Mouse (Mus musculus): ENCODE measurements around the gene Otulin. TPM values are rescaled to one million over a fixed set of nuclear protein-coding genes. Genes with fewer than 3 reads are reported as not detected.

The Otulin gene
- polyA plus RNA-seq, 1 experiment from 2014 or later: 28.3 TPM

- Histone ChIP-seq H3K27ac (peak overlapping the region; percentile 49; the same call in 1 of the 2 replicates), H3K36me3 (peaks cover 46% of the 10 kb centered on the region), H3K4me1 (peaks cover 19% of the 10 kb centered on the region), H3K4me3 (no peak overlapping the region), H3K9me3 (no peaks in the 10 kb centered on the region), H3K27me3 (ENCODE audit: insufficient read depth, poor library complexity, severe bottlenecking) (no peaks in the 10 kb centered on the region)
- DNase-seq (ENCODE audit: low spot score): no peak
- whole genome bisulfite sequencing: 50% methylated on average over 3 of the region's 3 CpGs
Measured at GRCm38 (mm10) chr15:27596463-27597140, 33.9 kb downstream of the Otulin start.

- peaks cover 52% of the 10 kb centered on the region for H3K36me3 ChIP-seq
- no peaks in the 10 kb centered on the region for H3K9me3 ChIP-seq
- H3K4me1 ChIP-seq: peaks cover 19% of the 10 kb centered on the region
- no peaks in the 10 kb centered on the region for H3K27me3 ChIP-seq (ENCODE audit: insufficient read depth, poor library complexity, severe bottlenecking)
- H3K27ac ChIP-seq: peak overlapping the region; percentile 78
- 53% methylated on average over 8 of the region's 8 CpGs for WGBS
- H3K4me3 ChIP-seq: no peak overlapping the region
- no peak for DNase-seq (ENCODE audit: low spot score)
Measured at GRCm38 (mm10) chr15:27595560-27595959, 34.9 kb downstream of the Otulin start.

- peaks cover 52% of the 10 kb centered on the region for H3K36me3 ChIP-seq
- H3K27me3 ChIP-seq (ENCODE audit: insufficient read depth, poor library complexity, severe bottlenecking): no peaks in the 10 kb centered on the region
- H3K4me3 ChIP-seq: no peak overlapping the region
- H3K9me3 ChIP-seq: no peaks in the 10 kb centered on the region
- peak overlapping the region; percentile 78 for H3K27ac ChIP-seq
- DNase-seq (ENCODE audit: low spot score): no peak
- 46% methylated on average over 4 of the region's 4 CpGs for WGBS
- H3K4me1 ChIP-seq: peaks cover 19% of the 10 kb centered on the region
Measured at GRCm38 (mm10) chr15:27594973-27595372, 35.5 kb downstream of the Otulin start.

GRCm38 (mm10) chr15:27593717-27594116 lies 36.8 kb downstream of the Otulin start:
- Histone ChIP-seq H3K27ac (no peak overlapping the region), H3K9me3 (no peaks in the 10 kb centered on the region), H3K36me3 (peaks cover 48% of the 10 kb centered on the region), H3K27me3 (ENCODE audit: insufficient read depth, poor library complexity, severe bottlenecking) (no peaks in the 10 kb centered on the region), H3K4me1 (peaks cover 19% of the 10 kb centered on the region), H3K4me3 (no peak overlapping the region)
- WGBS: 83% methylated on average over 13 of the region's 13 CpGs
- DNase-seq (ENCODE audit: low spot score): no peak

- DNase-seq (ENCODE audit: low spot score): no peak
- Histone ChIP-seq H3K4me1 (peaks cover 19% of the 10 kb centered on the region), H3K9me3 (no peaks in the 10 kb centered on the region), H3K36me3 (peaks cover 46% of the 10 kb centered on the region), H3K4me3 (no peak overlapping the region), H3K27me3 (ENCODE audit: insufficient read depth, poor library complexity, severe bottlenecking) (no peaks in the 10 kb centered on the region), H3K27ac (no peak overlapping the region)
- 86% methylated on average over 19 of the region's 19 CpGs for WGBS
Measured at GRCm38 (mm10) chr15:27592620-27593320, 37.7 kb downstream of the Otulin start.

- Histone ChIP-seq H3K27ac (no peak overlapping the region), H3K9me3 (no peaks in the 10 kb centered on the region), H3K4me3 (no peak overlapping the region), H3K27me3 (ENCODE audit: insufficient read depth, poor library complexity, severe bottlenecking) (no peaks in the 10 kb centered on the region), H3K36me3 (peaks cover 46% of the 10 kb centered on the region), H3K4me1 (peaks cover 10% of the 10 kb centered on the region)
- DNase-seq (ENCODE audit: low spot score): no peak
- WGBS: 94% methylated on average over 9 of the region's 9 CpGs
Measured at GRCm38 (mm10) chr15:27590812-27591211, 39.7 kb downstream of the Otulin start.

- no peak overlapping the region for H3K27ac ChIP-seq
- H3K36me3 ChIP-seq: peaks cover 38% of the 10 kb centered on the region
- no peaks in the 10 kb centered on the region for H3K27me3 ChIP-seq (ENCODE audit: insufficient read depth, poor library complexity, severe bottlenecking)
- H3K9me3 ChIP-seq: no peaks in the 10 kb centered on the region
- 82% methylated on average over 14 of the region's 14 CpGs for WGBS
- H3K4me3 ChIP-seq: no peak overlapping the region
- no peaks in the 10 kb centered on the region for H3K4me1 ChIP-seq
- DNase-seq (ENCODE audit: low spot score): no peak
Measured at GRCm38 (mm10) chr15:27588087-27588826, 42.2 kb downstream of the Otulin start.

GRCm38 (mm10) chr15:27586093-27586480 lies 44.4 kb downstream of the Otulin start:
- Histone ChIP-seq H3K4me1 (peaks cover 8% of the 10 kb centered on the region), H3K36me3 (peaks cover 28% of the 10 kb centered on the region), H3K27ac (no peak overlapping the region), H3K9me3 (no peaks in the 10 kb centered on the region), H3K27me3 (ENCODE audit: insufficient read depth, poor library complexity, severe bottlenecking) (no peaks in the 10 kb centered on the region), H3K4me3 (no peak overlapping the region)
- DNase-seq (ENCODE audit: low spot score): no peak
- 89% methylated on average over 5 of the region's 5 CpGs for WGBS

GRCm38 (mm10) chr15:27585466-27586092 lies 44.9 kb downstream of the Otulin start:
- H3K27me3 ChIP-seq (ENCODE audit: insufficient read depth, poor library complexity, severe bottlenecking): no peaks in the 10 kb centered on the region
- DNase-seq (ENCODE audit: low spot score): no peak
- H3K9me3 ChIP-seq: no peaks in the 10 kb centered on the region
- H3K4me3 ChIP-seq: no peak overlapping the region
- peaks cover 9% of the 10 kb centered on the region for H3K4me1 ChIP-seq
- WGBS: 81% methylated on average over 4 of the region's 4 CpGs
- H3K36me3 ChIP-seq: peaks cover 23% of the 10 kb centered on the region
- no peak overlapping the region for H3K27ac ChIP-seq

- peaks cover 16% of the 10 kb centered on the region; the same call in 1 of the 2 replicates for H3K36me3 ChIP-seq
- no peak overlapping the region for H3K4me3 ChIP-seq
- H3K27me3 ChIP-seq (ENCODE audit: insufficient read depth, poor library complexity, severe bottlenecking): no peaks in the 10 kb centered on the region
- no peaks in the 10 kb centered on the region for H3K9me3 ChIP-seq
- WGBS: 93% methylated on average over 6 of the region's 6 CpGs
- no peak overlapping the region for H3K27ac ChIP-seq
- no peak for DNase-seq (ENCODE audit: low spot score)
- H3K4me1 ChIP-seq: peaks cover 9% of the 10 kb centered on the region
Measured at GRCm38 (mm10) chr15:27583620-27584019, 46.9 kb downstream of the Otulin start.

- H3K27ac ChIP-seq: no peak overlapping the region
- no peaks in the 10 kb centered on the region for H3K9me3 ChIP-seq
- no peak for DNase-seq (ENCODE audit: low spot score)
- H3K36me3 ChIP-seq: peaks cover 16% of the 10 kb centered on the region; the same call in 1 of the 2 replicates
- peaks cover 9% of the 10 kb centered on the region for H3K4me1 ChIP-seq
- 69% methylated on average over 4 of the region's 4 CpGs for WGBS
- no peak overlapping the region for H3K4me3 ChIP-seq
- no peaks in the 10 kb centered on the region for H3K27me3 ChIP-seq (ENCODE audit: insufficient read depth, poor library complexity, severe bottlenecking)
Measured at GRCm38 (mm10) chr15:27583042-27583441, 47.5 kb downstream of the Otulin start.

GRCm38 (mm10) chr15:27582428-27582827 lies 48.1 kb downstream of the Otulin start:
- no peak overlapping the region for H3K27ac ChIP-seq
- H3K9me3 ChIP-seq: no peaks in the 10 kb centered on the region
- H3K27me3 ChIP-seq (ENCODE audit: insufficient read depth, poor library complexity, severe bottlenecking): no peaks in the 10 kb centered on the region
- WGBS: 91% methylated on average over 3 of the region's 3 CpGs
- H3K36me3 ChIP-seq: peaks cover 16% of the 10 kb centered on the region; the same call in 1 of the 2 replicates
- no peak overlapping the region for H3K4me3 ChIP-seq
- H3K4me1 ChIP-seq: peaks cover 11% of the 10 kb centered on the region
- DNase-seq (ENCODE audit: low spot score): no peak
